Mouse (Mus musculus) MEL (cell line): ENCODE results near the gene Tex30. TPM values are rescaled to one million over a fixed set of nuclear protein-coding genes. Genes with fewer than 3 reads are reported as not detected.

Experiments used
- DNase-seq: peaks from one replicate; pipeline ENCODE4 v3.0.0; 2011; ENCODE audit warnings: low read depth, low spot score
- H3K27ac ChIP-seq: 2 replicates; pipeline ENCODE4 v1.5.1; 2012; ENCODE audit warnings: low read depth, mild to moderate bottlenecking, control low read depth, low read length, moderate library complexity; ENCODE audit not compliant: control insufficient read depth
- H3K27me3 ChIP-seq, 2 experiments: fragments of 150-350 bp in 1 of 2; sonication (generic) in 1 of 2; 2 replicates each; pipeline ENCODE4 v1.6.1; 2012; ENCODE audit warnings: low read length in 2 of 2, mild to moderate bottlenecking in 2 of 2, improper control_type of control experiment in 1 of 2, moderate library complexity in 1 of 2; ENCODE audit not compliant: insufficient read depth in 2 of 2, control insufficient read depth in 1 of 2
- H3K36me3 ChIP-seq, 2 experiments: 2 replicates each; pipeline ENCODE4 v1.6.1; 2012 to 2014; ENCODE audit warnings: low read length in 2 of 2, improper control_type of control experiment in 1 of 2, inconsistent platforms in 1 of 2, mild to moderate bottlenecking in 1 of 2; ENCODE audit not compliant: insufficient read depth in 2 of 2, control insufficient read depth in 1 of 2
- H3K4me1 ChIP-seq, 2 experiments: fragments of 150-350 bp in 1 of 2; sonication (generic) in 1 of 2; 2 replicates each; pipeline ENCODE4 v1.6.1; 2012; ENCODE audit warnings: low read length in 2 of 2, improper control_type of control experiment in 1 of 2, mild to moderate bottlenecking in 1 of 2; ENCODE audit not compliant: insufficient read depth in 2 of 2, control insufficient read depth in 1 of 2
- H3K4me3 ChIP-seq, 2 experiments: fragments of 150-350 bp in 1 of 2; sonication (generic) in 1 of 2; 2 replicates each; pipeline ENCODE4 v1.5.1; 2012; ENCODE audit warnings: low read depth in 2 of 2, low read length in 2 of 2, mild to moderate bottlenecking in 2 of 2, moderate library complexity in 2 of 2, control low read depth in 1 of 2, improper control_type of control experiment in 1 of 2; ENCODE audit not compliant: control insufficient read depth in 1 of 2, insufficient read depth in 1 of 2
- H3K79me2 ChIP-seq: 2 replicates; pipeline ENCODE4 v1.6.1; 2012; ENCODE audit warnings: mild to moderate bottlenecking, low read length, moderate library complexity; ENCODE audit not compliant: control insufficient read depth, poor library complexity, insufficient read depth
- H3K9ac ChIP-seq: 2 replicates; pipeline ENCODE4 v1.6.1; 2012; ENCODE audit warnings: low read depth, mild to moderate bottlenecking, control low read depth, low read length, moderate library complexity; ENCODE audit not compliant: control insufficient read depth, poor library complexity, severe bottlenecking
- H3K9me3 ChIP-seq: fragments of 150-350 bp; sonication (generic); replicated peaks from 2 replicates; pipeline ENCODE4 v1.6.1; 2012; ENCODE audit warnings: mild to moderate bottlenecking, low read length, improper control_type of control experiment, moderate library complexity; ENCODE audit not compliant: insufficient read depth
- BHLHE40 ChIP-seq: IDR thresholded peaks from 2 replicates; pipeline ENCODE4 v1.6.1; 2012; ENCODE audit warnings: low read depth, mild to moderate bottlenecking, inconsistent platforms, low read length, improper control_type of control experiment, borderline replicate concordance
- CHD1 ChIP-seq: IDR thresholded peaks from 2 replicates; pipeline ENCODE4 v1.6.1; 2012; ENCODE audit warnings: low read depth, mild to moderate bottlenecking, inconsistent platforms, low read length, improper control_type of control experiment
- CHD2 ChIP-seq: IDR thresholded peaks from 2 replicates; pipeline ENCODE4 v1.6.1; 2011; ENCODE audit warnings: low read length, improper control_type of control experiment
- CTCF ChIP-seq, 3 experiments: IDR thresholded peaks in 2 of 3; conservative IDR thresholded peaks in 1 of 3; 2 replicates each; pipeline ENCODE4 v1.5.1; 2011 to 2012; ENCODE audit warnings: low read length in 3 of 3, low read depth in 2 of 3, mild to moderate bottlenecking in 2 of 3, improper control_type of control experiment in 1 of 3, inconsistent platforms in 1 of 3, mixed read lengths in 1 of 3, moderate library complexity in 1 of 3; ENCODE audit not compliant: control insufficient read depth in 1 of 3, insufficient read depth in 1 of 3, poor library complexity in 1 of 3, severe bottlenecking in 1 of 3
- E2F4 ChIP-seq: IDR thresholded peaks from 2 replicates; pipeline ENCODE4 v1.6.1; 2011; ENCODE audit warnings: low read depth, low read length, improper control_type of control experiment, borderline replicate concordance
- GABPA ChIP-seq: IDR thresholded peaks from 2 replicates; pipeline ENCODE4 v1.6.1; 2012; ENCODE audit warnings: low read depth, mild to moderate bottlenecking, inconsistent platforms, low read length, improper control_type of control experiment, moderate library complexity
- HCFC1 ChIP-seq: IDR thresholded peaks from 2 replicates; pipeline ENCODE4 v1.6.1; 2012; ENCODE audit warnings: low read depth, mild to moderate bottlenecking, inconsistent platforms, low read length, improper control_type of control experiment, moderate library complexity
- KAT2A ChIP-seq: conservative IDR thresholded peaks from 2 replicates; pipeline ENCODE4 v1.6.1; 2012; ENCODE audit warnings: low read depth, low read length, improper control_type of control experiment, inconsistent platforms
- MAX ChIP-seq: IDR thresholded peaks from 2 replicates; pipeline ENCODE4 v1.6.1; 2011; ENCODE audit warnings: low read length, improper control_type of control experiment
- MAZ ChIP-seq: IDR thresholded peaks from 2 replicates; pipeline ENCODE4 v1.6.1; 2012; ENCODE audit warnings: low read depth, mild to moderate bottlenecking, inconsistent platforms, low read length, improper control_type of control experiment
- MEF2A ChIP-seq: IDR thresholded peaks from 2 replicates; pipeline ENCODE4 v1.6.1; 2014; ENCODE audit warnings: low read depth, mild to moderate bottlenecking, inconsistent platforms, low read length, improper control_type of control experiment; ENCODE audit not compliant: poor library complexity, insufficient replicate concordance, severe bottlenecking; ENCODE audit errors: extremely low read depth
- MXI1 ChIP-seq: IDR thresholded peaks from 2 replicates; pipeline ENCODE4 v1.6.1; 2011; ENCODE audit warnings: mild to moderate bottlenecking, low read depth, low read length, improper control_type of control experiment
- MYC ChIP-seq: IDR thresholded peaks from 2 replicates; pipeline ENCODE4 v1.6.1; 2011; ENCODE audit warnings: low read depth, mild to moderate bottlenecking, low read length, improper control_type of control experiment, moderate library complexity
- NELFE ChIP-seq: IDR thresholded peaks from 2 replicates; pipeline ENCODE4 v1.6.1; 2011; ENCODE audit warnings: low read depth, low read length, improper control_type of control experiment
- POLR2AphosphoS5 ChIP-seq: IDR thresholded peaks from 2 replicates; pipeline ENCODE4 v1.6.1; 2012; ENCODE audit warnings: low read depth, borderline replicate concordance, mild to moderate bottlenecking, inconsistent platforms, low read length, moderate library complexity, mixed read lengths
- RAD21 ChIP-seq: IDR thresholded peaks from 2 replicates; pipeline ENCODE4 v1.6.1; 2011; ENCODE audit warnings: mild to moderate bottlenecking, low read depth, low read length, improper control_type of control experiment
- RCOR1 ChIP-seq: IDR thresholded peaks from 2 replicates; pipeline ENCODE4 v1.6.1; 2012; ENCODE audit warnings: low read depth, mild to moderate bottlenecking, inconsistent platforms, low read length, improper control_type of control experiment
- SIN3A ChIP-seq: IDR thresholded peaks from 2 replicates; pipeline ENCODE4 v1.6.1; 2012; ENCODE audit warnings: low read length, improper control_type of control experiment, inconsistent platforms
- SMC3 ChIP-seq: IDR thresholded peaks from 2 replicates; pipeline ENCODE4 v1.6.1; 2011; ENCODE audit warnings: low read depth, low read length, improper control_type of control experiment
- TAL1 ChIP-seq: IDR thresholded peaks from 2 replicates; pipeline ENCODE4 v1.6.1; 2012; ENCODE audit warnings: mild to moderate bottlenecking, inconsistent platforms, low read length, moderate library complexity, mixed read lengths
- UBTF ChIP-seq: IDR thresholded peaks from 2 replicates; pipeline ENCODE4 v1.6.1; 2012; ENCODE audit warnings: low read depth, mild to moderate bottlenecking, inconsistent platforms, low read length, improper control_type of control experiment, moderate library complexity, borderline replicate concordance; ENCODE audit not compliant: insufficient read depth
- USF1 ChIP-seq: IDR thresholded peaks from 2 replicates; pipeline ENCODE4 v1.6.1; 2014; ENCODE audit warnings: low read depth, mild to moderate bottlenecking, inconsistent platforms, low read length, improper control_type of control experiment, moderate library complexity
- ZC3H11A ChIP-seq: IDR thresholded peaks from 2 replicates; pipeline ENCODE4 v1.6.1; 2012; ENCODE audit warnings: low read depth, mild to moderate bottlenecking, inconsistent platforms, low read length, improper control_type of control experiment
- ZKSCAN1 ChIP-seq: IDR thresholded peaks from 2 replicates; pipeline ENCODE4 v1.6.1; 2012; ENCODE audit warnings: low read depth, mild to moderate bottlenecking, inconsistent platforms, low read length, improper control_type of control experiment, moderate library complexity
- ZNF384 ChIP-seq: IDR thresholded peaks from 2 replicates; pipeline ENCODE4 v1.6.1; 2012; ENCODE audit warnings: low read depth, mild to moderate bottlenecking, inconsistent platforms, low read length, improper control_type of control experiment
- polyA plus RNA-seq, 2 experiments: library from polyadenylated mRNA; stranded (reverse) in 1 of 2; unstranded in 1 of 2; fragments of >175 nt in 1 of 2; fragments of >200 nt in 1 of 2; gene quantifications; 2 replicates each; pipeline versions ENCODE4 v1.2.1 to v1.2.4; 2012; ENCODE audit warnings: low replicate concordance in 2 of 2, low read depth in 1 of 2; ENCODE audit not compliant: insufficient read length in 2 of 2, insufficient read depth in 1 of 2, missing spikeins in 1 of 2
- total RNA-seq: library from RNA; depleted of rRNA; stranded (reverse); fragments of 300-350 nt; gene quantifications from 2 replicates; pipeline ENCODE4 v1.2.3, GENCODE M21; 2012

Gene Tex30
- total and polyA plus RNA-seq, 3 experiments: 88.2 to 115 TPM; not detected in 1

DNA sequence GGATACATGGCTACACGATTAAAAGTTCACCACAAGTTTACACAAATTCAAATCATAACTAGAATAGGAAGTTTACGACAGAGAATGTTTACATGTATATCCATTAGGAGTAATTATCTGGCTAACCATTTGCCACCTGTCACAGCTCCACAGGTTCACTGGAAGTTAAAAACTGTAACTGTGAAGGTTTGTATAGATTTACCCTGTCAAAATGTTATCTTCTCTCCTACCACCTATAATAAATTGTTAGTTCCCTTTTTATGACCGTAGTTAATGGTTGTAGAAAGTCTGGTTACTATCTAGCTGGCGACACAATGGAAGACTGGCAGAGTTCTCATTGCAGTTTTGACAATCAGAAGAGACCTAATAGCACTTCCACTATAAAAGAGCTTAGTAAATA is 38.0 kb upstream of the Tex30 start (continued):
- TF ChIP-seq USF1: no peak
- TF ChIP-seq, all 39 proteins: peak for 11

- no peaks in the 10 kb centered on the region; a peak in 1 of 4 replicates for H3K4me1 ChIP-seq
- no peak for DNase-seq
Measured at GRCm38 (mm10) chr1:44129929-44130581, 27.8 kb upstream of the Tex30 start.

DNA sequence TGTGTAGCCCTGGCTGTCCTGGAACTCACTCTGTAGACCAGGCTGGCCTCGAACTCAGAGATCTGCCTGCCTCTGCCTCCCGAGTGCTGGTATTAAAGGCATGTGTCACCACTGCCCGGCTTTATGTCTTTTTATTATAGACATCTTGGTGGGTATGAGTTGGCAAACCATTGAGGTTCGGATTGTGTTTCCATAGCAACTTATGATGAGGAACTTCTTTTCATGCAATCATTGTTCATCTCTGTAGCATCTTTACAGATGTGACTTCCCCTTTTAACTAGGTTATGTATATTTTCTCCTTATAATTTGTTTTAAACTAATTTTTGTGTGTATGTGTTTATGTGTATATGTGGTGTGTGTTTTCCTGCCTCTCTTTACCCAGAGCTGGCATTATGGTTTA is 23.3 kb upstream of the Tex30 start:
- DNase-seq: peak; percentile 58
- peaks cover 2% of the 10 kb centered on the region in 2 experiments; a peak in 3 of 4 replicates for H3K36me3 ChIP-seq
- H3K27ac ChIP-seq: no peak overlapping the region
- no peaks in the 10 kb centered on the region for H3K79me2 ChIP-seq
- H3K9me3 ChIP-seq: no peaks in the 10 kb centered on the region
- TF ChIP-seq MAZ (no peak), MEF2A (no peak), CHD1 (no peak), POLR2AphosphoS5 (no peak), ZNF384 (no peak), MXI1 (no peak)
- H3K27me3 ChIP-seq: no peaks in the 10 kb centered on the region
- H3K4me3 ChIP-seq: no peak overlapping the region
- no peaks in the 10 kb centered on the region; a peak in 1 of 4 replicates for H3K4me1 ChIP-seq
- H3K9ac ChIP-seq: no peak overlapping the region

More at GRCm38 (mm10) chr1:44129929-44130581, 27.8 kb upstream of the Tex30 start:
- Histone ChIP-seq H3K27ac (no peak overlapping the region), H3K4me3 (no peak overlapping the region), H3K79me2 (no peaks in the 10 kb centered on the region), H3K9ac (no peak overlapping the region), H3K36me3 (peaks cover 4 to 6% of the 10 kb centered on the region in 2 experiments; a peak in 3 of 4 replicates), H3K9me3 (no peaks in the 10 kb centered on the region), H3K27me3 (no peaks in the 10 kb centered on the region)
- TF ChIP-seq HCFC1 (no peak), ZC3H11A (no peak), CHD2 (no peak), NELFE (no peak), MAZ (no peak), SMC3 (no peak), GABPA (no peak), BHLHE40 (no peak), MEF2A (no peak), UBTF (no peak), RAD21 (no peak), RCOR1 (no peak), E2F4 (no peak), MYC (no peak), KAT2A (no peak), MAX (no peak), SIN3A (no peak), TAL1 (no peak), CTCF (IDR thresholded peaks at IDR 0.05 in 2 of 3, conservative IDR thresholded peaks at IDR 0.05 in 1 of 3; ENCODE audit: control insufficient read depth in 1 of 3, insufficient read depth in 1 of 3, low read depth in 2 of 3, low read length in 3 of 3, poor library complexity in 1 of 3, severe bottlenecking in 1 of 3) (no peak), ZKSCAN1 (no peak)
